Mouse (Mus musculus) MEL (cell line): Measurements from ENCODE around the gene Creb5. TPM values are rescaled to one million over a fixed set of nuclear protein-coding genes. Genes with fewer than 3 reads are reported as not detected.

ENCODE experiments used
- DNase-seq: peaks from one replicate; pipeline ENCODE4 v3.0.0; 2011; ENCODE audit warnings: low read depth, low spot score
- H3K27ac ChIP-seq: 2 replicates; pipeline ENCODE4 v1.5.1; 2012; ENCODE audit warnings: low read depth, mild to moderate bottlenecking, control low read depth, low read length, moderate library complexity; ENCODE audit not compliant: control insufficient read depth
- H3K27me3 ChIP-seq, 2 experiments: fragments of 150-350 bp in 1 of 2; sonication (generic) in 1 of 2; 2 replicates each; pipeline ENCODE4 v1.6.1; 2012; ENCODE audit warnings: low read length in 2 of 2, mild to moderate bottlenecking in 2 of 2, improper control_type of control experiment in 1 of 2, moderate library complexity in 1 of 2; ENCODE audit not compliant: insufficient read depth in 2 of 2, control insufficient read depth in 1 of 2
- H3K36me3 ChIP-seq, 2 experiments: 2 replicates each; pipeline ENCODE4 v1.6.1; 2012 to 2014; ENCODE audit warnings: low read length in 2 of 2, improper control_type of control experiment in 1 of 2, inconsistent platforms in 1 of 2, mild to moderate bottlenecking in 1 of 2; ENCODE audit not compliant: insufficient read depth in 2 of 2, control insufficient read depth in 1 of 2
- H3K4me1 ChIP-seq, 2 experiments: fragments of 150-350 bp in 1 of 2; sonication (generic) in 1 of 2; 2 replicates each; pipeline ENCODE4 v1.6.1; 2012; ENCODE audit warnings: low read length in 2 of 2, improper control_type of control experiment in 1 of 2, mild to moderate bottlenecking in 1 of 2; ENCODE audit not compliant: insufficient read depth in 2 of 2, control insufficient read depth in 1 of 2
- H3K4me3 ChIP-seq, 2 experiments: fragments of 150-350 bp in 1 of 2; sonication (generic) in 1 of 2; 2 replicates each; pipeline ENCODE4 v1.5.1; 2012; ENCODE audit warnings: low read depth in 2 of 2, low read length in 2 of 2, mild to moderate bottlenecking in 2 of 2, moderate library complexity in 2 of 2, control low read depth in 1 of 2, improper control_type of control experiment in 1 of 2; ENCODE audit not compliant: control insufficient read depth in 1 of 2, insufficient read depth in 1 of 2
- H3K79me2 ChIP-seq: 2 replicates; pipeline ENCODE4 v1.6.1; 2012; ENCODE audit warnings: mild to moderate bottlenecking, low read length, moderate library complexity; ENCODE audit not compliant: control insufficient read depth, poor library complexity, insufficient read depth
- H3K9ac ChIP-seq: 2 replicates; pipeline ENCODE4 v1.6.1; 2012; ENCODE audit warnings: low read depth, mild to moderate bottlenecking, control low read depth, low read length, moderate library complexity; ENCODE audit not compliant: control insufficient read depth, poor library complexity, severe bottlenecking
- H3K9me3 ChIP-seq: fragments of 150-350 bp; sonication (generic); replicated peaks from 2 replicates; pipeline ENCODE4 v1.6.1; 2012; ENCODE audit warnings: mild to moderate bottlenecking, low read length, improper control_type of control experiment, moderate library complexity; ENCODE audit not compliant: insufficient read depth
- BHLHE40 ChIP-seq: IDR thresholded peaks from 2 replicates; pipeline ENCODE4 v1.6.1; 2012; ENCODE audit warnings: low read depth, mild to moderate bottlenecking, inconsistent platforms, low read length, improper control_type of control experiment, borderline replicate concordance
- CHD2 ChIP-seq: IDR thresholded peaks from 2 replicates; pipeline ENCODE4 v1.6.1; 2011; ENCODE audit warnings: low read length, improper control_type of control experiment
- CTCF ChIP-seq, 3 experiments: IDR thresholded peaks in 2 of 3; conservative IDR thresholded peaks in 1 of 3; 2 replicates each; pipeline ENCODE4 v1.5.1; 2011 to 2012; ENCODE audit warnings: low read length in 3 of 3, low read depth in 2 of 3, mild to moderate bottlenecking in 2 of 3, improper control_type of control experiment in 1 of 3, inconsistent platforms in 1 of 3, mixed read lengths in 1 of 3, moderate library complexity in 1 of 3; ENCODE audit not compliant: control insufficient read depth in 1 of 3, insufficient read depth in 1 of 3, poor library complexity in 1 of 3, severe bottlenecking in 1 of 3
- E2F4 ChIP-seq: IDR thresholded peaks from 2 replicates; pipeline ENCODE4 v1.6.1; 2011; ENCODE audit warnings: low read depth, low read length, improper control_type of control experiment, borderline replicate concordance
- ELF1 ChIP-seq: IDR thresholded peaks from 2 replicates; pipeline ENCODE4 v1.6.1; 2014; ENCODE audit warnings: low read depth, mild to moderate bottlenecking, inconsistent platforms, low read length, improper control_type of control experiment, moderate library complexity
- ETS1 ChIP-seq: IDR thresholded peaks from 2 replicates; pipeline ENCODE4 v1.6.1; 2012; ENCODE audit warnings: low read depth, mild to moderate bottlenecking, inconsistent platforms, low read length, improper control_type of control experiment, moderate library complexity
- GATA1 ChIP-seq: IDR thresholded peaks from 2 replicates; pipeline ENCODE4 v1.6.1; 2011; ENCODE audit warnings: low read depth, low read length, improper control_type of control experiment
- KAT2A ChIP-seq: conservative IDR thresholded peaks from 2 replicates; pipeline ENCODE4 v1.6.1; 2012; ENCODE audit warnings: low read depth, low read length, improper control_type of control experiment, inconsistent platforms
- MXI1 ChIP-seq: IDR thresholded peaks from 2 replicates; pipeline ENCODE4 v1.6.1; 2011; ENCODE audit warnings: mild to moderate bottlenecking, low read depth, low read length, improper control_type of control experiment
- MYC ChIP-seq: IDR thresholded peaks from 2 replicates; pipeline ENCODE4 v1.6.1; 2011; ENCODE audit warnings: low read depth, mild to moderate bottlenecking, low read length, improper control_type of control experiment, moderate library complexity
- POLR2AphosphoS5 ChIP-seq: IDR thresholded peaks from 2 replicates; pipeline ENCODE4 v1.6.1; 2012; ENCODE audit warnings: low read depth, borderline replicate concordance, mild to moderate bottlenecking, inconsistent platforms, low read length, moderate library complexity, mixed read lengths
- RAD21 ChIP-seq: IDR thresholded peaks from 2 replicates; pipeline ENCODE4 v1.6.1; 2011; ENCODE audit warnings: mild to moderate bottlenecking, low read depth, low read length, improper control_type of control experiment
- SIN3A ChIP-seq: IDR thresholded peaks from 2 replicates; pipeline ENCODE4 v1.6.1; 2012; ENCODE audit warnings: low read length, improper control_type of control experiment, inconsistent platforms
- SMC3 ChIP-seq: IDR thresholded peaks from 2 replicates; pipeline ENCODE4 v1.6.1; 2011; ENCODE audit warnings: low read depth, low read length, improper control_type of control experiment
- TAL1 ChIP-seq: IDR thresholded peaks from 2 replicates; pipeline ENCODE4 v1.6.1; 2012; ENCODE audit warnings: mild to moderate bottlenecking, inconsistent platforms, low read length, moderate library complexity, mixed read lengths
- TBP ChIP-seq: IDR thresholded peaks from 2 replicates; pipeline ENCODE4 v1.8.0; 2011; ENCODE audit warnings: low read depth, low read length, improper control_type of control experiment
- TCF12 ChIP-seq: IDR thresholded peaks from 2 replicates; pipeline ENCODE4 v1.6.1; 2014; ENCODE audit warnings: low read depth, mild to moderate bottlenecking, inconsistent platforms, low read length, improper control_type of control experiment, moderate library complexity
- USF2 ChIP-seq, 2 experiments: IDR thresholded peaks; 2 replicates each; pipeline ENCODE4 v1.6.1; 2011 to 2012; ENCODE audit warnings: improper control_type of control experiment in 2 of 2, low read length in 2 of 2, borderline replicate concordance in 1 of 2, inconsistent platforms in 1 of 2, low read depth in 1 of 2, mild to moderate bottlenecking in 1 of 2; ENCODE audit not compliant: insufficient read depth in 1 of 2
- ZKSCAN1 ChIP-seq: IDR thresholded peaks from 2 replicates; pipeline ENCODE4 v1.6.1; 2012; ENCODE audit warnings: low read depth, mild to moderate bottlenecking, inconsistent platforms, low read length, improper control_type of control experiment, moderate library complexity
- ZNF384 ChIP-seq: IDR thresholded peaks from 2 replicates; pipeline ENCODE4 v1.6.1; 2012; ENCODE audit warnings: low read depth, mild to moderate bottlenecking, inconsistent platforms, low read length, improper control_type of control experiment
- polyA plus RNA-seq, 2 experiments: library from polyadenylated mRNA; stranded (reverse) in 1 of 2; unstranded in 1 of 2; fragments of >175 nt in 1 of 2; fragments of >200 nt in 1 of 2; gene quantifications; 2 replicates each; pipeline versions ENCODE4 v1.2.1 to v1.2.4; 2012; ENCODE audit warnings: low replicate concordance in 2 of 2, low read depth in 1 of 2; ENCODE audit not compliant: insufficient read length in 2 of 2, insufficient read depth in 1 of 2, missing spikeins in 1 of 2
- total RNA-seq: library from RNA; depleted of rRNA; stranded (reverse); fragments of 300-350 nt; gene quantifications from 2 replicates; pipeline ENCODE4 v1.2.3, GENCODE M21; 2012

Gene Creb5
- total and polyA plus RNA-seq, 3 experiments, result not detected

DNA sequence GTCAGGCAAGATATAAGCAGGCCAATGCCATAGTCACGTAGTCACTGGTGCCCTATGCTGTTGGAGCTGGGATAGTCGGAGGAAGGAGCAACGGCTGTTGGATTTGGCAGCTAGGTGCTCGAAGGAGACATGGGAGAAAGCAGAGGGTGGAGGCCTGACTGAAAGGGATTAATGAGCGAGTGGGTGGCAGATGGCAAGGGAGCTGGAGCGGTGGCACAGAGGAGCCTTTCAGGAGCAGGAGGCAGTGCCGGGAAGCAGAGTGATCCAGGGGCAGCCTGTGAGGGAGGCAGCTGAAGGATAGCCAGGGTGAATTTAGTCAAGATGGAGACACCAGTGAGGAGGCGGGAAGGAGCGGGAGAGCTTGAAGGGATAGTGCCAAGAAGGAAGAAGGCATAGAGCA lies 84.9 kb downstream of the Creb5 start:
- H3K4me3 ChIP-seq, result no peak overlapping the region
- H3K9me3 ChIP-seq, result no peaks in the 10 kb centered on the region
- no peak overlapping the region for H3K9ac ChIP-seq
- DNase-seq, result no peak
- TF ChIP-seq KAT2A, result no peak
- TF ChIP-seq ETS1, result no peak
- TF ChIP-seq USF2 (IDR thresholded peaks at IDR 0.05; ENCODE audit: borderline replicate concordance in 1 of 2, insufficient read depth in 1 of 2, low read depth in 1 of 2, low read length in 2 of 2), result no peak
- TF ChIP-seq TAL1, result no peak
- no peak for TF ChIP-seq ZNF384
- no peak for TF ChIP-seq MYC
- no peak for TF ChIP-seq TBP
- TF ChIP-seq MXI1, result no peak
- no peak for TF ChIP-seq TCF12
- TF ChIP-seq ELF1, result no peak
- no peak for TF ChIP-seq RAD21
- no peak for TF ChIP-seq GATA1
- no peak for TF ChIP-seq SIN3A
- no peak for TF ChIP-seq ZKSCAN1
- no peak overlapping the region for H3K27ac ChIP-seq
- no peaks in the 10 kb centered on the region for H3K79me2 ChIP-seq
- H3K4me1 ChIP-seq, result no peaks in the 10 kb centered on the region
- no peaks in the 10 kb centered on the region for H3K36me3 ChIP-seq
- H3K27me3 ChIP-seq, result no peaks in the 10 kb centered on the region

DNA sequence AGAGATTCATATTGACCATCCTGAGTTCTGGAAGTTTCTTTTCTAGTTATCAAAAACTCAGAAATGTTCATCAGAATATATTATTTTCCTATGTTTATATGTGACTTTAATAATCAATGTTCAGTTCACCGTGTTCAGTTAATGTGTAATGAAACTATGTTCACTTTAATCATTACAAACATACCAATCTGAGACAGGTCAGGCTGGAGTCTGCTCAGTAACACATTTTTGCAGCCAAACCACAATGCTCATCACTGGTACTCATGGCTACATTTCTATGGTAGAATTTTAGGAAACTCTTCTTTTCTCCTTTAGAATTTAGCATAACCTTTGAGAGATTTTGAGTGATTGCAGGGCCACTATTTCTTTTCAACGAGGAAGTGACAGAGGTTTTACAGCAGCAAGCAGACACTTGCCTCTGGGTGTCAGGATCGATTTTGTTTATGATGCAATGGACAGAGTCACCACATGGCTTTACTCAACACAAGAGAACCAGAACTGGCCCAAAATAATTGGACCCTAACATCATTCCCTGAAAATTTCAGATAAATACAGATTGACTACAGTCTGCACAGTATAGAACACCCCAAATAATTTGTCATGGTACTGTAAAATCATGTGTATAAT lies 87.4 kb downstream of the Creb5 start:
- no peaks in the 10 kb centered on the region for H3K27me3 ChIP-seq
- TF ChIP-seq SIN3A (no peak), CTCF (IDR thresholded peaks at IDR 0.05 in 2 of 3, conservative IDR thresholded peaks at IDR 0.05 in 1 of 3; ENCODE audit: control insufficient read depth in 1 of 3, insufficient read depth in 1 of 3, low read depth in 2 of 3, low read length in 3 of 3, poor library complexity in 1 of 3, severe bottlenecking in 1 of 3) (no peak), BHLHE40 (no peak), CHD2 (no peak), SMC3 (no peak), POLR2AphosphoS5 (no peak), USF2 (IDR thresholded peaks at IDR 0.05; ENCODE audit: borderline replicate concordance in 1 of 2, insufficient read depth in 1 of 2, low read depth in 1 of 2, low read length in 2 of 2) (no peak), ZNF384 (no peak), E2F4 (no peak)
- H3K4me1 ChIP-seq, result no peaks in the 10 kb centered on the region
- H3K36me3 ChIP-seq, result no peaks in the 10 kb centered on the region
- no peak overlapping the region for H3K4me3 ChIP-seq
- H3K79me2 ChIP-seq, result no peaks in the 10 kb centered on the region
- no peaks in the 10 kb centered on the region for H3K9me3 ChIP-seq
- H3K9ac ChIP-seq, result no peak overlapping the region
- no peak for DNase-seq
- no peak overlapping the region for H3K27ac ChIP-seq
